Mouse (Mus musculus) midbrain, postnatal 0 days (tissue): Measurements from ENCODE around the gene Zbtb38. TPM values are rescaled to one million over a fixed set of nuclear protein-coding genes. Genes with fewer than 3 reads are reported as not detected.
"Not testable (repeated sequence)": the region's sequence is repeated elsewhere in the genome, so short reads cannot be mapped to it uniquely, and the experiment has no call there.

Experiments
- ATAC-seq: fragments of 200-750 bp; cut with Nextera tagmentation; 2 replicates; pipeline ENCODE4 v1.8.0; 2017; ENCODE audit warnings: moderate number of reproducible peaks, mild to moderate bottlenecking, moderate TSS enrichment, moderate library complexity; ENCODE audit not compliant: low FRiP score
- DNase-seq: peaks from one replicate; pipeline ENCODE4 v3.0.0-alpha.2; 2015; ENCODE audit warnings: low spot score
- H3K27ac ChIP-seq: fragments of 300-500 bp; sonication (generic); 2 replicates; pipeline ENCODE4 v1.5.1; 2014; ENCODE audit warnings: low read depth, mild to moderate bottlenecking, low read length, mixed read lengths
- H3K27me3 ChIP-seq: fragments of 300-500 bp; sonication (generic); 2 replicates; pipeline ENCODE4 v1.6.1; 2014; ENCODE audit warnings: low read length, control low read depth, mixed read lengths; ENCODE audit not compliant: insufficient read depth
- H3K36me3 ChIP-seq: fragments of 300-500 bp; sonication (generic); 2 replicates; pipeline ENCODE4 v1.6.1; 2014; ENCODE audit warnings: low read length, control low read depth, mixed read lengths; ENCODE audit not compliant: insufficient read depth
- H3K4me1 ChIP-seq: fragments of 300-500 bp; sonication (generic); 2 replicates; pipeline ENCODE4 v1.6.1; 2014; ENCODE audit warnings: mild to moderate bottlenecking, control low read depth, antibody characterized with exemption, low read length, mixed read lengths; ENCODE audit not compliant: insufficient read depth
- H3K4me2 ChIP-seq: fragments of 300-500 bp; sonication (generic); 2 replicates; pipeline ENCODE4 v1.6.1; 2014; ENCODE audit warnings: low read depth, mild to moderate bottlenecking, low read length, mixed read lengths; ENCODE audit not compliant: poor library complexity, severe bottlenecking
- H3K4me3 ChIP-seq: fragments of 300-500 bp; sonication (generic); 2 replicates; pipeline ENCODE4 v1.5.1; 2014; ENCODE audit warnings: low read depth, mild to moderate bottlenecking, low read length, moderate library complexity
- H3K9ac ChIP-seq: fragments of 300-500 bp; sonication (generic); replicated peaks from 2 replicates; pipeline ENCODE4 v1.6.1; 2014; ENCODE audit warnings: mild to moderate bottlenecking, low read length, moderate library complexity, mixed read lengths; ENCODE audit not compliant: poor library complexity, severe bottlenecking
- H3K9me3 ChIP-seq: fragments of 300-500 bp; sonication (generic); 2 replicates; pipeline ENCODE4 v1.6.1; 2016; ENCODE audit warnings: low read length, control low read depth
- CTCF ChIP-seq: IDR thresholded peaks from 2 replicates; pipeline ENCODE4 v1.5.1; 2016; ENCODE audit warnings: antibody characterized with exemption, mild to moderate bottlenecking
- WGBS: fragments of 180-500 bp; shearing (Covaris S2); extraction: QIAGEN DNeasy Blood & Tissue Kit; methylation state at CpG from one replicate; pipeline ENCODE4 v1.1.7; 2014; 5-methylcytosine and 5-hydroxymethylcytosine counted together
- polyA plus RNA-seq: library from polyadenylated mRNA; unstranded; fragments of >200 nt; fragmentation: Nextera tagmentation; extraction: Ambion mirVana; gene quantifications from 2 replicates; pipeline ENCODE4 v1.2.1, GENCODE M21; 2015
- total RNA-seq: library from RNA; depleted of rRNA; stranded (reverse); fragments of >200 nt; gene quantifications from 2 replicates; pipeline ENCODE4 v1.2.3, GENCODE M21; 2014

Zbtb38 gene
- total and polyA plus RNA-seq, 2 experiments from 2014 or later = 49.9 to 50.7 TPM

GRCm38 (mm10) chr9:96678611-96679010 lies 74.0 kb downstream of the Zbtb38 start:
- H3K4me1 ChIP-seq = no peaks in the 10 kb centered on the region
- TF ChIP-seq CTCF = no peak
- H3K4me2 ChIP-seq = no peak overlapping the region
- DNase-seq (no peak), ATAC-seq (no peak)
- 80% methylated on average over 5 of the region's 5 CpGs for WGBS
- H3K9me3 ChIP-seq = no peaks in the 10 kb centered on the region
- no peak overlapping the region for H3K9ac ChIP-seq
- no peak overlapping the region for H3K4me3 ChIP-seq
- H3K27me3 ChIP-seq = no peaks in the 10 kb centered on the region
- H3K27ac ChIP-seq = no peak overlapping the region
- H3K36me3 ChIP-seq = peaks cover under 1% of the 10 kb centered on the region; the same call in 1 of the 2 replicates

DNA sequence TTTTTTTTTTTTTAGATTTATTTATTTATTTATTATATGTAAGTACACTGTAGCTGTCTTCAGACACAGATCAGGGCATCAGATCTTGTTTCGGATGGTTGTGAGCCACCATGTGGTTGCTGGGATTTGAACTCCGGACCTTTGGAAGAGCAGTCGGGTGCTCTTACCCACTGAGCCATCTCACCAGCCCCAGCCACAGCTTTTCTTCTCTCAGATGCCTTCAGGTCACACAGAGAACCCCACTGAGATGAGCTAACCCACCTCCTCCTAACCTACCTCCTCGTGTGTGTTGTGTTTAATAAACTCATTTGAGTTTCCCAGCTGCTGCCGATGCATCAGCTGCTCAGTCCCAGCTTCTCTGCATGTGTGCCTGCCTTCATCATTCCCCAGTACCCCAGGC lies 74.9 kb downstream of the Zbtb38 start:
- H3K9me3 ChIP-seq, H3K4me2 ChIP-seq, ATAC-seq, H3K27me3 ChIP-seq, H3K36me3 ChIP-seq, H3K9ac ChIP-seq, H3K27ac ChIP-seq, H3K4me1 ChIP-seq, DNase-seq, H3K4me3 ChIP-seq: not testable (repeated sequence)
- 82% methylated on average over 5 of the region's 5 CpGs for WGBS

DNA sequence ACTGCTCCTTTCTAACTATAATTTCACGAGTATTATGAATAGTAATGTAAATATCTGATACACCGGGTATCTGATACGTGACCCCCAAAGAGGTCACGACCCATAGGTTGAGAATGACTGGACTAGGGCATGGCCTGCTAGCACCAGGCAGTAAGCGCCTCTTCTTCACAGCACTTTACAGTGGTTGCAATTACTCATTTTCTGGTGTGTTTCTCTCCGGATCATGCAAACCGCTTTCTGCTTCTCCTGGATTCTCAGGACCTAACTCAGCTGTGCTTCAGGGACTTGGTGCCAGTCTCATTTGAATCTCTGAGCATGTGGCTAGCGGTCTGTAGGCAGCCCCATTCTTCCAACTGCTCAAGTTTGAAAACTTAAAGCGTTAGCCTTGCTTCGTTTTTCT lies 76.0 kb downstream of the Zbtb38 start:
- no peaks in the 10 kb centered on the region for H3K9me3 ChIP-seq
- 89% methylated on average over 10 of the region's 10 CpGs for WGBS
- no peak for TF ChIP-seq CTCF
- H3K36me3 ChIP-seq = no peaks in the 10 kb centered on the region
- no peak overlapping the region for H3K9ac ChIP-seq
- no peak overlapping the region for H3K27ac ChIP-seq
- H3K27me3 ChIP-seq = no peaks in the 10 kb centered on the region
- DNase-seq (no peak), ATAC-seq (no peak)
- H3K4me3 ChIP-seq = no peak overlapping the region
- H3K4me2 ChIP-seq = no peak overlapping the region
- no peaks in the 10 kb centered on the region for H3K4me1 ChIP-seq

GRCm38 (mm10) chr9:96675763-96676640 lies 76.6 kb downstream of the Zbtb38 start:
- no peak overlapping the region for H3K9ac ChIP-seq
- no peaks in the 10 kb centered on the region for H3K9me3 ChIP-seq
- H3K36me3 ChIP-seq = no peaks in the 10 kb centered on the region
- no peak for TF ChIP-seq CTCF
- no peak overlapping the region for H3K4me2 ChIP-seq
- whole genome bisulfite sequencing = 87% methylated on average over 8 of the region's 8 CpGs
- no peak overlapping the region for H3K27ac ChIP-seq
- DNase-seq = no peak
- H3K27me3 ChIP-seq = no peaks in the 10 kb centered on the region
- H3K4me3 ChIP-seq = no peak overlapping the region
- H3K4me1 ChIP-seq = no peaks in the 10 kb centered on the region
- no peak for ATAC-seq

DNA sequence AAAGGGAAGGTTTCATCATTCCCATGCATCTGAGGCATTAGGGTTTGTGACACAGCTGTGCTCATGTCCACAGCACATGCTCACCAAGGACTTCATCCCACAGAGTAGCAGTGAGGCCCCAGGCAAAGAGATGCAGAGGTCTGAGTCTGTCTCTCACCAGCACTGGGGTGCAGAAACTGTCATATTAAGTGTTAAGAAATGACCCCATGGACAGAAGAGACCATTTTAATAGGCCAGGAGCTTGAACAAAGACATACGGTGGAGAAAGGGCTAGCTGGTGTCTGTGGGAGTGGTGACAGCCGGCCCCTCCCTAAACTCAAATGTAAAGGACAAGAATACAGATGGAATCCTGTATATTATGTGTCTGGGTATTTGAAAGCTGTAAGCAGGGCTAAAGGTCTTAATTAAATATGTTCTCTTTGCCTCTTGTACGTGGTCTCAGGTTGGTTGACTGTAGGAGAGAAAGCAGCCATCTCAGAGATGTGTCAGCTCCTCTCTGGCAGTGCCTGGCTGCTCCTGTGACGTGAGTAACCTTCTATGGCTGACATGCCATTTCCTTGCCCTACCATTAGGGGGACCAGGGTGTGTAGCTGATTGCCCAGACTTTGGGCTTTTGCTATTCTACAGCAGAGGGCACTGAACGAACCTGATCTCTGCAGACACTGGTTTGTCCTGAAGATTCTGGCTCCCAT lies 77.4 kb downstream of the Zbtb38 start:
- Histone ChIP-seq H3K4me2 (no peak overlapping the region), H3K36me3 (no peaks in the 10 kb centered on the region), H3K4me1 (no peaks in the 10 kb centered on the region), H3K9ac (no peak overlapping the region), H3K27me3 (no peaks in the 10 kb centered on the region), H3K4me3 (no peak overlapping the region), H3K27ac (no peak overlapping the region), H3K9me3 (no peaks in the 10 kb centered on the region)
- DNase-seq (peak; percentile 68), ATAC-seq (peak; percentile 51; the same call in 1 of the 2 replicates)
- TF ChIP-seq CTCF = peak; percentile 74
- 40% methylated on average over 5 of the region's 5 CpGs for WGBS

GRCm38 (mm10) chr9:96674301-96674700 lies 78.3 kb downstream of the Zbtb38 start:
- TF ChIP-seq CTCF = no peak
- H3K36me3 ChIP-seq = no peaks in the 10 kb centered on the region

More at GRCm38 (mm10) chr9:96674301-96674700, 78.3 kb downstream of the Zbtb38 start:
- no peak for ATAC-seq
- H3K9me3 ChIP-seq = no peaks in the 10 kb centered on the region
- H3K27ac ChIP-seq = no peak overlapping the region
- H3K4me1 ChIP-seq = no peaks in the 10 kb centered on the region
- DNase-seq = no peak
- no peak overlapping the region for H3K4me2 ChIP-seq
- 91% methylated on average over 8 of the region's 8 CpGs for WGBS
- no peaks in the 10 kb centered on the region for H3K27me3 ChIP-seq
- H3K4me3 ChIP-seq = no peak overlapping the region
- no peak overlapping the region for H3K9ac ChIP-seq
